Mouse (Mus musculus): ENCODE measurements at regions not wholly inside any gene's neighbourhood (a gene's known extent, or its start where the extent isn't known, plus 50 kb on each side); places are given as distances from the start of the nearest gene placed in this dataset.

GRCm38 (mm10) chr11:63287766-63288165 lies 159.0 kb downstream of the Pmp22 start:
- DNase-seq (ENCODE audit: low spot score), result no peak

- no peak for DNase-seq (ENCODE audit: low spot score)
These were observed 161.8 kb downstream of the Pmp22 start for GRCm38 (mm10) chr11:63290618-63291017.

- no peak for DNase-seq (ENCODE audit: low spot score)
These were observed 164.7 kb downstream of the Pmp22 start for GRCm38 (mm10) chr11:63293485-63293884.

- DNase-seq (ENCODE audit: low spot score), result no peak
These were observed 165.7 kb downstream of the Pmp22 start for GRCm38 (mm10) chr11:63294476-63294875.

- no peak for DNase-seq (ENCODE audit: low spot score)
These were observed 167.7 kb downstream of the Pmp22 start for GRCm38 (mm10) chr11:63296476-63296875.

- no peak for DNase-seq (ENCODE audit: low spot score)
These were observed 171.2 kb downstream of the Pmp22 start for GRCm38 (mm10) chr11:63299712-63300581.

- DNase-seq (ENCODE audit: low spot score), result no peak
These were observed 196.4 kb downstream of the Pmp22 start for GRCm38 (mm10) chr11:63325166-63325565.

- DNase-seq (ENCODE audit: low spot score), result no peak
These were observed 198.1 kb downstream of the Pmp22 start for GRCm38 (mm10) chr11:63326864-63327263.

GRCm38 (mm10) chr11:63337503-63337902 lies 208.7 kb downstream of the Pmp22 start:
- DNase-seq (ENCODE audit: low spot score), result no peak

GRCm38 (mm10) chr11:63338277-63338676 lies 209.5 kb downstream of the Pmp22 start:
- DNase-seq (ENCODE audit: low spot score), result no peak

GRCm38 (mm10) chr11:63345653-63346052 lies 216.9 kb downstream of the Pmp22 start:
- DNase-seq (ENCODE audit: low spot score), result no peak

GRCm38 (mm10) chr11:63350123-63350696 lies 221.4 kb downstream of the Pmp22 start:
- no peak for DNase-seq (ENCODE audit: low spot score)

GRCm38 (mm10) chr11:63351999-63352398 lies 223.2 kb downstream of the Pmp22 start:
- DNase-seq (ENCODE audit: low spot score), result no peak

GRCm38 (mm10) chr11:63352990-63353389 lies 224.2 kb downstream of the Pmp22 start:
- no peak for DNase-seq (ENCODE audit: low spot score)

GRCm38 (mm10) chr11:63353671-63354070 lies 224.9 kb downstream of the Pmp22 start:
- no peak for DNase-seq (ENCODE audit: low spot score)

GRCm38 (mm10) chr11:63357772-63358344 lies 229.1 kb downstream of the Pmp22 start:
- no peak for DNase-seq (ENCODE audit: low spot score)

- DNase-seq (ENCODE audit: low spot score), result no peak
These were observed 239.0 kb downstream of the Pmp22 start for GRCm38 (mm10) chr11:63367756-63368265.

GRCm38 (mm10) chr11:63369475-63369874 lies 240.7 kb downstream of the Pmp22 start:
- DNase-seq (ENCODE audit: low spot score), result no peak

- DNase-seq (ENCODE audit: low spot score), result no peak
These were observed 247.5 kb downstream of the Pmp22 start for GRCm38 (mm10) chr11:63376311-63376710.

- DNase-seq (ENCODE audit: low spot score), result no peak
These were observed 248.2 kb downstream of the Pmp22 start for GRCm38 (mm10) chr11:63376991-63377390.

- no peak for DNase-seq (ENCODE audit: low spot score)
These were observed 259.5 kb downstream of the Pmp22 start for GRCm38 (mm10) chr11:63388247-63388646.

GRCm38 (mm10) chr11:63391478-63391877 lies 262.7 kb downstream of the Pmp22 start:
- DNase-seq (ENCODE audit: low spot score), result no peak

- DNase-seq (ENCODE audit: low spot score), result no peak
These were observed 263.6 kb downstream of the Pmp22 start for GRCm38 (mm10) chr11:63392378-63392777.

Data from yolk sac, embryonic 10.5 days (tissue).